Mouse (Mus musculus) left cerebral cortex, adult 11 months (tissue): ENCODE results near the gene Dpp6.

Experiments used
- DNase-seq: peaks from one replicate; pipeline ENCODE4 v3.0.0; 2022; ENCODE audit warnings: low spot score

The Dpp6 gene

DNA sequence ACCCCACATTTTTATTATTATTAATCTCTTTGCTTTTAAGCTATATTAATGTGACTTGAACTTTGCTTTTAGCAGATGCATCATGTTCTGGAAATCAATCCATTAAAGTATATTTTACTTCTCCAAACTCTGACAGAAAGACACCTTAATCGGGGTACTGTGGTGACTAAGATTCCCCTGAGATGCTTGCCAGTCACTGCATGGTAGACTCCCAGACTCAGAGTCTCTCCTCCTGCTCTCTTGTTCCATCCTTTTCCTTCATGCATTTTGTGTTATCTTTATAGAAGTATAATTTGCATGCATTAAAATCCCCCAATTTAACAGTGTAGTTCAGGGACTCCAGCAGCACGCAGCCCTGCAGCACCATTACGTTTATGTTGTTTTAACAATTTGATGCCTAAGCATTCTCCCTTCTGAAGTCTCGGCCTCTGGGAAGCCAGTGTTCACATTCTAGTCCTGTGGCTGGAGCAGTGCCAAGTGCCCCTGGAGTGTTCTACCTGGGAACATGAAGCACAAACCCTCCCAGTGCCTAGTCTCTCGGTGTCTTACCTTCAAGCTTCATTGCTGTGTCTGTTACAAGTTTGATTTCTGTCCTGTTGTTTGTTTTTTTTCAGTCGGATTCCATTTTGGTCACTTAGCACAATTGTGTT lies 153.1 kb downstream of the Dpp6 start:
- DNase-seq: no peak

GRCm38 (mm10) chr5:26973166-26973565 lies 156.2 kb downstream of the Dpp6 start:
- no peak for DNase-seq

DNA sequence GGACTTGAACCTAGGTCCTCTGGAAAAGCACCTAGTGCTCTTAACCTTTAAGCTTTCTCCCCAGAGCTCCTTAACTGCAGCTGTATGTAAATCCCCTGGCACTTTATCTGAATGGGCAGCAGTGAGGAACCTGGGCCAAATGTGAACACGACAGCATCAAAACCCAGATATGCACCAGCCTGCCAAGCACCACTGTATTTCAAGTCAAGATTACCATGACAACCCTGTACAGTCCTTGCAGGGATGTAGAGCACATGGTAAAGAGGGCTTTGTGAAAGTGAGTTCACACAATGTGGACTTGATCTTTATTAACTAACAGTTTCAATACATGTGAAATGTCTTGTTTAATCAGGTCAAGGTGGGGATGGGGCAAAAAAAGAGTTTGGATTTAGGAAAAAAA lies 162.3 kb downstream of the Dpp6 start:
- DNase-seq: no peak

- no peak for DNase-seq
Measured at GRCm38 (mm10) chr5:26979755-26980154, 162.8 kb downstream of the Dpp6 start.

GRCm38 (mm10) chr5:26985114-26985513 lies 168.1 kb downstream of the Dpp6 start:
- DNase-seq: no peak

DNA sequence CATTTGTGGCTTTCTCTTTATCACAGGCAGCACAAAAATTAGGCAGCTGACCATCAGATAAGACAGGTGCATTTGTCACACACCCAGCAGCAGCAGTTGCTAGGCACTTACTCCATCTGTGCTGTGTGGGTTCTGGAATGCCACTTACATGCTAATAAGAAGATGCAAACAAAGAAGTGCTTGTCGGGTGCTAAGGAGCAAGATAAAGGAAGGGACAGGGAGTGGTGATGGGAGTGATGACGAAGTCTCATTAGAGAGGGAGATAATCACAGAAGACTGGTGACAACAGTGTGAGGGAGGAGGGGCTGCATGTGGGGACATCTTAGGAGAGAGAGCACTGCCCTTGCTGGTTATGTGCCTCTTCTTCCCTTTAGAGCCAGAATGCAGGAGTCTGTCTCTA lies 174.6 kb downstream of the Dpp6 start:
- DNase-seq: no peak

GRCm38 (mm10) chr5:27003537-27003936 lies 186.5 kb downstream of the Dpp6 start:
- DNase-seq: no peak

DNA sequence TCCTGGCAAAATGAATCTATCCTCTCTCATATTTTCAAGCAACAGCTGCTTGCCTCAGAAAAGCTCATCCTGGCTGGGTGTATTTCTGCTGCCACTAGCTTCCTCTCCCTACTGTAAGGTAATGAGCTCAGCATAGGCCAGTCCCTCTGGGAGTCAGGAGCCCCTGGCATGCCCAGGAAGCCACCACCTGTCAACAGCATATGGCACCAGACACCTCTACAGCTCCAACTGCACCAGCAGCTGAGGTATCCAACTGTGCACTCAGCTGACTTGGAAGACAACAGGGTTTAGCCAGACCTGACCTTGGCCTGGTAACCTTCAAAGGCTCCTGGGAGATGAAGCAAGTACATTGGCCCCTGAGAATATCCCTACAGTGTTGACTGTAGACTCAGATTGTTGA lies 192.2 kb downstream of the Dpp6 start:
- no peak for DNase-seq

DNA sequence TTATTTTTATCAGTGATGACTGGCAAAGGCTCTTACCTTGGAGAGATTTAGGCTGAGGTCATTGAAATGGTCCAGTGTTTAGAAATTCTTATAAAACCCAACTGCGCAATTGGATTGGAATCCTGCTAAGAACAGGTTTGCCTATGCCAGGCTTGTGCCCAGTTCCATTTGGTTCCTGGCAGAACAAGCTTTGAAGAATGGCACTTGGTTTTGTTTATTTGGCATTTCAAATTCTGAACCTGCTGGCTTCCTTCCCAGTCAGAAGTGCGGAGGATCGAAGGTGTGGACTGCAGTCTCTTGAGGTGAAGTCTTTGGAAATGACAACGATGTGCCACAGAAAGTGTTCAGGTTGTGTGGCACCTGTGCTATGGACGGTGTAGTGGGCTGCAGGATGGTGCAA lies 193.6 kb downstream of the Dpp6 start:
- DNase-seq: no peak

DNA sequence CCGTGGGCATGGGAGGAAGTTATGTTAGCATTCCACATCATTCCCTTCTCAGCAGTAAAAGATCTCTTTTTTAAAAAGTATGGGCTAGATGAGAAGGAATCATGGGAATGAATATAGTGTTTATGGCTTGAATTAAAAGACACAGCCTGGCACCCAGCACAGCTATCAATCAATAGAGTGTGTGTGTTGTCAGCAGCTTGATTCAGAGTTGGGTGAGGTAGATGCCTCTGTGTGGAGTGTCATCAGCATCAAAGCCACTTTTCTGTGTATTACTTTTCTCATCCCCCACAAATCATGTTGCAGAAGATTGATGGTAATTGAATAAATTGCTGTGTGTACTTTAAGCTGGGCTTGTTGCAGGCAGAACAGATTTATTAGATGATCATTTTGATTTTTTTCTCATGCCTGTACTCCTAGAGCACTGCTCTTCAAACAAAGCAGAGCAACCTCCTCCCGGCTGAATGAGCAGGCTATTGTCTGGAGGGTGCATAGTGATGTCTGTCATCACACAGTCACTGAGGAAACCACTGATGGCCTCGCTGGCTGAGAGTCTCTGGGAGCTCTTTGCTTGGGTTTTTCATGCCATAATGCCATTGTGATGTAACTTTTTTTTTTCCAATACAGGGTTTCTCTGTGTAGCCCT lies 201.4 kb downstream of the Dpp6 start:
- no peak for DNase-seq

GRCm38 (mm10) chr5:27028611-27029010 lies 211.6 kb downstream of the Dpp6 start:
- DNase-seq: no peak

GRCm38 (mm10) chr5:27029784-27030183 lies 212.8 kb downstream of the Dpp6 start:
- DNase-seq: no peak

GRCm38 (mm10) chr5:27034858-27035257 lies 217.9 kb downstream of the Dpp6 start:
- no peak for DNase-seq

GRCm38 (mm10) chr5:27035291-27035690 lies 218.3 kb downstream of the Dpp6 start:
- DNase-seq: no peak

DNA sequence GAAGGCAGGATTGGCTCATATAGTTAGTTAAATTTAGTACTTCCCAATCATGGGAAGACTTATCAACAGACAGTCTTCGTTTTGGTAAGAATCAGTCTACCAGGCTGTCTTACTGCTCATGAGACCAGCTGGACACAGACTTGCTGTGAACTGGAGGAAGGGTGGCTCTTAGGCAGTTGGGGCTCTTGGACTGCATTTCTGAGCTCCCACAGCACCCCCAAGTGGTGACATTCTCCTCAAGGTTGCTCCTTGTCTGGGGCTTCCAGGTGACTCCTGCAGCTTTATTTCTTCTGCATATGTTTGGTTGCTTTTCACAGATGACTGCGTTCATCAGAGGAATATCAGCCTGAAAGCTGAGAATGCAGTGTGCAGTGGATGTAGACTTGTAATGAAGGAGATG lies 218.9 kb downstream of the Dpp6 start:
- DNase-seq: no peak

- DNase-seq: no peak
Measured at GRCm38 (mm10) chr5:27037796-27038195, 220.8 kb downstream of the Dpp6 start.

GRCm38 (mm10) chr5:27048167-27048566 lies 231.2 kb downstream of the Dpp6 start:
- peak; percentile 63 for DNase-seq

GRCm38 (mm10) chr5:27048926-27049325 lies 231.9 kb downstream of the Dpp6 start:
- no peak for DNase-seq

DNA sequence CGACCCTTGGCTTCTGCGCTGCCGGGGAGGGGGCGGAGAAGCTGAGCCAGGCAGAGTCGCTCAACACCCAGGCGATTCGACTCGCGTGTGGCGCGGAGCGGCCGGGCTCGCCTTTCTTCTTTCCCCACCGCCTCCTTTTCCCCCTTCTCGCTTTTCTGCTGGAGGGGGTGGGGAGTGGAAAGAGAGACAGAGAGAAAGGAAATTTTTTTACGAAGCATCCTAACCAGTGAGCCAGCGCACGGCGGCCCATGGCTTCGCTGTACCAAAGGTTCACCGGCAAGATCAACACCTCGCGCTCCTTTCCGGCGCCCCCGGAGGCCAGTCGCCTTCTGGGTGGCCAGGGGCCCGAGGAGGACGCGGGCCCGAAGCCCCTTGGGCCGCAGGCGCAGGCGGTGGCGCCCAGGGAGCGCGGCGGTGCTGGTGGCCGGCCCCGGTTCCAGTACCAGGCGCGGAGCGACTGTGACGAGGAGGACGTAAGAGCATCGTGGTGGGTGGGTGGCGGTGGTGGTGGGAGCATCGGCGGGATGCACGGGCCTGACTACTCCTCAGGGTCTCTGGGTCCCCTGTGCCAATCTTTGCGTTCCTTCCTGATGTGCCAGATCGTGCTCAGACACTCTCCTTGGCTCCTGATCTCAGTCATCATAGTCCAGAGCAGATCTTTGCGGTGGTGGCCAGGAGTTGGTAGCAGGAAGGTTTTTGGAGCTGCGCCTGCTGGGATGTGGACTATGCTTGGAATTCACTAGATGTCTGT lies 232.5 kb downstream of the Dpp6 start:
- DNase-seq: no peak

DNA sequence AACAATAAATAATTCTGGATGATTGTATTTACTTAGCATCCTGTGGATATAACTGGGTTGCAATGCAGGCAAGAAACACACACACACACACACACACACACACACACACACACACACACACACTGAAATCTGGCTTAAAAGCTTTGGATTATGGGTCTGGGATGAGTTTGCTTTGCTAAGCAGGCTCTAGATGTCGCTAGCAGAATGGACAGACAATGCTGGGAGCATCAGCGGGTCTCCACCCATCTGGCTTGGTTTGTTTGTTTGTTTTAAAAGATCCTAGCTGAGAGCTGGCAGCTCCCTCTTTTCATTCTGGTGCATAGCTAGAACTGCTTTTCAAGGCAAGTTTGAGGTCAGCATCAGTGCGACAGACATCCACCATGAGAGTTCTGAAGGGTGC lies 234.2 kb downstream of the Dpp6 start:
- DNase-seq: no peak

DNA sequence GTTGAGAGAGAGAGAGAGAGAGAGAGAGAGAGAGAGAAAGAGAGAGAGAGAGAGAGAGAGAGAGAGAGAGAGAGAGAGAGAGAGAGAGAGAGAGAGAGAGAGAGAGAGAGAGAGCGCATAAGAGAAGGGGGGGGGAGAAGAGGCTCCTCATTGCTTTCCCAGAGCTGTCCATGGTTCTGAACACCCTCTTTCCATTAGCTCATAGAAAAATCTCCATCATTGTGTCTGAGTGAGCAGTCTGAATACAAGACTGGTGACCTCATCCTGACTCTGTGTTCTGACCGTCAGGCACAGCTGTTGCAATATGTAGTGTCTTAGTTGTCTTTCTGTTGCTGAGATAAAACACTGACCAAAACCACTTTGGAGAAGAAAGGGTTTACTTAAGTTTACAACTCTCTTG lies 235.4 kb downstream of the Dpp6 start:
- DNase-seq: no peak

DNA sequence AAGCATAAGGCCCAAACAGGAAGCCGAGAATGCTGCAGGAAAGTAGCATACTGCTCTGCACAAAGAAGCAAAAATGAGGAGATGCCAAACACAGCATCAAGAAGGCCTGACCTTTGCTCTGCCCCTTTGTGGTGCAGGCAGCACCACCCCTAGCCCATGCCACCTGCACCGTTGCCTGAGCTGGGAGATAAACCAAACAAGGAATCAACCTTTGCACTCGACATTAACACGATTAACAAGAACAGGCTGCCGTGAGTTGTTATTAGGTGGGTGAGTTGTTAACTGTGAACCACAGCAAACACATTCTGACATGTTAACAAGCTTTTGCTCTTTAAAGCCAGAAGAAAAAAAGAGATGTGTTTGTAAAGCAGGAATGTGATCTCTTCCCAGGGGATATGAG lies 239.4 kb downstream of the Dpp6 start:
- no peak for DNase-seq

GRCm38 (mm10) chr5:27060114-27060513 lies 243.1 kb downstream of the Dpp6 start:
- no peak for DNase-seq
